Mouse (Mus musculus) frontal cortex, adult (tissue): ENCODE data around the gene Tnr.

Source experiments
- ATAC-seq: cut with Nextera tagmentation; 2 replicates; pipeline ENCODE4 v1.9.2; 2017; ENCODE audit warnings: mild to moderate bottlenecking, moderate library complexity, mixed read lengths; ENCODE audit not compliant: low TSS enrichment

Tnr gene

DNA sequence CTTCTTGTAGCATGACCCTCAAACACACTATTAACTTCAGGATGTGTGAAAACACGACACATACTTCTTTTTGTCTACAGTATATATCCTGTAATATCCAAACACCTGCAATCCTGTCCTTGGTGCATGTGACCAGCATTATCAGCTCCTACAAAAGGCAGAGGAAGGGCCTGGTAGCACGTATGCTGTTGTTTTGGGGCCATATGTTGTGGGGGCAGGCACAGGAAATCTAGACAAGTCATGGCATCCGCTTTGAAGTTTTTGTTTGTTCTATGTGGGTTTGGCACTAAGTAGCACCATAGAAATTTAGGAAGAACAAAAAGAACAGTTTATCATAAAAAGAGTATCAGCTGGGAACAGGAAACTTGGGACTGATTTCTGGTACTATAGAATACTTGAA is 105.5 kb downstream of the Tnr start:
- ATAC-seq = no peak

DNA sequence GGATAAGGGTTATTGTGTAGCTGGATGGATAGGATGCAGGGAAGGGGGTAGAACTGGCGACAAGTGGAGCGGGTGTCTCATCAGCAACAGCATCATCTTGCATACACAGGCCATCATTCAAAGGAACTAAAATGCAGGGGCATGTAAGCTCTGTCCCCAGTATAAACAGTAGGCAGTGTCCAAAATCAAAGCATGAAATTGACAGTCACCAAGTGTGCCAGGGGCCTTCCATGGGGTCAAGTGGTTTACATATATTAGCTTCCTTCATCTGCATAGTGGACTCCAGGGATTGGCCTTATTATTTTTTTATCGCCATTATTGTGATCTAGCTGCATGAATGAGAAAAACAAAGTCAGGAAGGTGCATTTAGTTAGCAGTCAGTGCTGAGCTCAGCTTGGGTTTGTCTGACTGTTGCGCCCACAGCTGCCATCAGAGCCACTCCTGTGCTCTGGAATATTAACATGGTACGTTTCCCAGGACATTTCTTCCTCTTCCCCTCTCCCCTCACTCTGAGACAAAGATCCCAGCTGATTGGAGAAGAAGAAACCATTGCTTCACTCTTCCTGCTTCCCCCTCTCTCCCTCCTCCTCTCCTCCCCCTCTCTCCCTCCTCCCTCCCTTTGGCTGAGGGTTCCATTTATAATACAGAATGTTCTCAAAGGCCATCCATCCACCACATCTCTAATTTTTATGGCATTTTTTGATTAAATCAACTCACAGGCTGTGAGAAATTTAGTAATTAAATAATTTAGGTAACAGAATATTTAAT is 106.4 kb downstream of the Tnr start:
- no peak for ATAC-seq

DNA sequence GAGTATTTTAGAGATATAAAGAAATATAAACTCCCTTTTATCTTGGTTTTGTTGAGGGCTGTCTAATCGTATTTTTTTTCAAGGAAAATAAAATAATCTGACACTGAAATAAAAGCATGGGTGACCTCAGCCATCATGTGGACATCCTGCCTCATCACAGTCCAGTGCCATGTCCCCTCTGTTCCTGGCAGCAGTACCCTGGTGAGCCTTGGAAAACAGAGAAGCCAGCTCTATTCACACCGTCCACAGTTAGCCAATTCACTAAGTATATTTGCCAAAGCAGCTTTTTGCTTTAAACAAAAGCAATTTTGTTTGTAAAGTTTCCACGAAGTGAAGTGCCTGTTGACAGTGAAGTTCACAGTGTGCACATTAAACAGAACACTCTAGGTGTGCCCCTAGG is 109.0 kb downstream of the Tnr start:
- ATAC-seq = no peak

DNA sequence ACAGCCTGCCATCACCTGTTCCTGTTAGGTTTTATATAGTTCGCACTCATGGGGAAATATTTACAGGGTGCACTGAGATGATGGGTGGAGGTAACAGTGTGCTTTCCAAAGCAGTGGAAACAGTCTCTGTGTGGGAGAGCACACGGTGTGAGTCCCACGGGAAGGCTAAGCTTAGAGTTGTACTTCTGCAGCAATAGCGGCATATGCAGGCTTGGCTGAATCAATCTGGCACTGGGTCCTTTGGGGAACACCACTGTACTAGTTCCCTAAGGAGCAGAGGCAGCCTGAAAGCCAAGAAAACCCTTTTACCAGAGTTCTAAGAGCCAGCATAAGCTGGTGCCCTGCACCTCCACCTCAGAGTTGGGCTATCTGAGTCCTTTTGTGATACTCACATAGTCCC is 115.8 kb downstream of the Tnr start:
- peak; percentile 94 for ATAC-seq

DNA sequence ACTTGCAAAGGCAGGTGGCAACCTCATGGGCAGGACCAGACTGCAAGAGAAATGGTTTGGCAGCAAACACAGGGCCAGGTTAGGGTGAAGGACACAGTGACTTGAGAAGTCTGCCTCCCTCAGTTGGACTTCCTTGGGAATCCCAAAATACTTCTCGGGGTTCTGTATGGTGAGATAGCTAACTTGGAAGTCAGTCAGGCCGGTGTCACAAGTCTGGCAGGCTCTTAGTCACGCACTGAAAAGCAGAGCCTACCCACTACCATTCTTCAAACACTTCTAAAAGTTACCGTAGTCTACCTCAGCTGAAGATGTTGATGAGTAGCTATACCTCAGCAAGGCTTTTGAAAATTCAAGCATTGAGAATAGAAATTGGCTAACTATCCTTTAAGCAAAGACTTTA is 122.2 kb downstream of the Tnr start:
- peak; percentile 69 for ATAC-seq

DNA sequence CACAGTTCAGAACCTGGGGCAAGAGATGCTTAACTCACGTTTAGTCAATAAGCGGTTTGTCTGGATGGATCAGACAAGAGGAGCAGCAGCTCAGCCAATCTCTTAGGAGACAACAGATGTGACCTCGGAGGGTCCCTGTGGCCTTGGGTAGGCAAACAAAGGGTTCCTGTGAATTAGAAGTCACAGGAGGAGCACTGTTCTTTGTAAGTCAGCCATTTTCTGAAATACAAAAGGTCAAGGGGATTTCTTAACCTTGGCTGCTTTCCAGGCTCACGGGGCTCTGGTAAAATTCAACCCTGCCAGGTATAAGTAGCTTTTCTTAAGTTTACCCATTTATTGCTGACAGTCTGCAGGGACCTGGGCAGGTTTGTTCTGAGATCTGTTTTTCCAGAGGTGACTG is 126.9 kb downstream of the Tnr start:
- no peak for ATAC-seq

DNA sequence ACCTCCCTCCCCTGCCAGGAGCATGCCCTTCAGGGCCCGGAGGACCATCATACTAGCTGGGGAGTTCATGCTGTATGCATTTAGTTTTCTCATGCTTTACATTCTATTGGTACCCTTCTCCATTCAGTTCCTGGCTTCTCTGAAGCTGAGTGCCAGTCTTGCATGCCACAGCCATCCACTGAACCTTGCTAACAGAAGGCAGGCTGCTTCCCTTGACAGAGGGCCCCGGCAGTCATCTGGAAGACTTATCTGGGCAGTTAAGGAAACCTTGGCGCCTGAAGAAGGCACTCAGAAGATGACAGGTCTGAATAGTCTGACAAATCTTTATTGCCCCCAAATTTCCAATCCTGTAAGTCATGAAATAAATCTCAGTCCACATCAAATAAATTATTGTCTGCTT is 131.7 kb downstream of the Tnr start:
- no peak for ATAC-seq

DNA sequence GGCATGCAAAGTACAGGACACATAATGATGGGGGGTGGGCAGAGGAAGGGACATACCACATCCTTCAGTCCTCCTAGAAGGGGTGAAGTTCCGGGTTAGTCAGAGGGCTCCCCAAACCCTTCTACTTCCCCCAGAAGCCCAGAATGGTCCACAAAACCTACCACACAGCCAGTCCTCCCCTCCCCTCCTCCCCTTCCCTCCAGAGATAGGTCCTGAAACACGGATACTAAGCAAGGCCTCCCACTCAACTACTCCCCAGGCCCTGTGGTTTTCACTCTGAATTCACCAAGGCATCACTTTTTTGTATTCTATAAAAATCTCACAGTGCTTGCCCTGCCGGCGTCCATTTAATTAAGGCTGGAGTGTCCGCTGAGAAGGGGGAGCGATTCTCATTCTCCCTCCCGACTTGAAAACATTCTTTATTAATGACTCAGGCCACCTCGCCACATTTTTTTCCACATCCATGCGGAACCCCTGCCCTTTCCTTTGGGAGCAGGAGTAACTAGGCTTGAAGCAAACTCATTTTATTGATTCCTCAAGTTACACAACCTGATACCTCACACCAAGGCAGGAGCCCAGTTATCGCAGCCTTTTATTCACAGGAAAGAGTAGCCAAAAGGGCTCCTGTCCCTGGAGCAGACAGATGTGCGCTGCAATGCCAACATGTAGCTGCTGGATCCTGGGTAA is 134.4 kb downstream of the Tnr start:
- no peak for ATAC-seq

DNA sequence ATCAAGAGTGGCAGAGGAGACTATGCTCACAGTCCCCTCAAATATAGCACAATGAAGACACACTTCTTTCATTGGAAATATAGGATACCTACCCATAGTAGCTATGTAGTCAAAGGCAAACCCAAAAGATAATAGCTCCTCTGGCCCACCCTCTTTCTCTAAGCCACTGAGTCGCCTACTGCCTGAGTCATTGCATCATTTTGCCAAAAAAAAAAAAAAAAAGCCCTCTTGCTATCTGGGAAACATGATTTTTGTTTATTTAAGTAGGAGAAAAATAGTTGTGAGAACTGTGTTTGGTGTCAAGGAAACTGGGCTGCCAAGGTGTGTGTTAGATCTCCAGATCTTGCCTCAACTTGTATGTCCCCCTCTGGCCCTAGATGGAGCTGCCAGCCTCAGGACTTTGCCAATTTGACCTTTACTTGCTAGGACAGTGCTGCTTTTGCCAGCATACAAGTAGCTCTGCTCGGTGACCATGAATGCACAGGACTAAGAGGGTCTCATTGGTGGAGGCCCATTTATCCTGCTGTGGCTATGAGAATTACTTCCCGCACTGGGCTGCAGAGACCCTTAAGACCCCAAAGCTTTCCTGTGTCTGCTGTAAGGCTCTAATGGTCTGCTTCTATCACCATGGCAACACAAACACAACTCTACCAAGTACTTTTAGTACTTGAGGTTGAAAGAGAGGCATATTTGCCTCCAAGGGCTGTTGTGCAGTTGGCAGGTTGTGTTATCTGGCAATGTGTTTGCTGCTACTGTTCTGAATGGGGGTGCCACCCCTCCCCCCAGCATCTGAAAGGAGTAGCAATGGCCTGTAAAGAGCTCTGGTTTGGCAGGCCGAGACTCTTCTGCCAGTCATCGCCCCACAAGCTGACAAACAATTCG is 137.3 kb downstream of the Tnr start:
- ATAC-seq = no peak

DNA sequence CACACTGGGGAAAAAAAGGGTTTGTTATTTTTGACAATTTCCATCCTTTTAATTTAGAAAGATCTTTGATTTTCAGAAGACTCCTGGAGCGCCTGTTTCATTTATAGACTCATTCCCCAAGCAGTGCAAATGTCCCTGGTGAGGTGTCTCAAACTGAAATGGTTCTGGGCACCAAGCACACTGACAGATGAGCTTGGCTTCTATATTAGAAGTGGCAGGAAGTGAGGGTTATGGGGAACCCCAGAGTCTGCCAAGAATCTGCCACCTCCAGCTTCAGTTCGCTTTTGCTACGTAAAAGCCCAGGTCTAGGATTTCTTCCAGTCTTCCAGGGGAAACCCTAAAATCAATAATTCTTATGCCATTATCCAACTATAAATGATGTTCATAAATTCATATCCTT is 140.9 kb downstream of the Tnr start:
- peak; percentile 66; the same call in 1 of the 2 replicates for ATAC-seq

DNA sequence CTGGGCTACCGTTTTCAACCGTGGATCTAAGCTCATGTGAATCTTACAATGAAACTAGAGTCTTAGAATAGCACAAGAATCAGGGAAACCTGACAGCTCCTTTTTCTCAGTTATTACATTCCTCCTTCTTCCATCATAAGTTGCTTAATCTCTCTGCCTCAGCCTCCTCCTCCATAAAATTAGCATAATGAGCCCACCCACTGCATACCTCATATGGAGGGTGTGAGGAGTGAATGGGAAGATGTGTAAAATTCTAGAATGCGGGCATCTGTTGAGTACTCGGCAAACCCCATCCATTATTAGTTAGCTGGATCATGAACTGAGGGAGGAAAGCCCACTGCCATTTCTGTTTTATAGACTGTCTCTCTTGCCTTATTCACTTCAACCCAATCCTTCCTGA is 141.4 kb downstream of the Tnr start:
- ATAC-seq = peak; percentile 81

DNA sequence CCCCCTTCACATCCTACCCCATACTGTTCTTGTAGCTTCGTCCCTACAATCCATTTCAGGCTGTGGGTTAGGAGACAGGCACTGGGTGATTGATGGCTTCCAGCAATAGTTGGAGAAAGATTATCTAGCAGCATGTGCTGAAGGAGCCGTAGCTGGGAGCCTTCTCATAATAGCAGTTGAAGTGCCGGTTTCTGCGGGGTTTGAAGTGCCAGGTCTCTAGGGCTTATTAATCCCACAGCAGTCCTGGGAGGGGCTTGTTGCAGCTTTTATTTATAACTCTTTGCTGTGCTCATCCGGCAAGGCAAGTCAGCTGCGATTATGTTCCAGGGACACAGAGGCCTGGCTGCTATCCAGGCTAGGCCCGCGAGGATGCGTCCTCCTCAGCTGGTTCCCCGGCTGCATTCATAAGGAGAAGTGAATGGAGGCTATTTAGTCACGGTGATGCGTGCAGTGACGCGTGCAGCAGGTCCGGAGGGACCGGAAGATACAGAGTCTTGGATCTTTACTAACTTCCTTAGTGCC is 147.1 kb downstream of the Tnr start:
- peak; percentile 86 for ATAC-seq

DNA sequence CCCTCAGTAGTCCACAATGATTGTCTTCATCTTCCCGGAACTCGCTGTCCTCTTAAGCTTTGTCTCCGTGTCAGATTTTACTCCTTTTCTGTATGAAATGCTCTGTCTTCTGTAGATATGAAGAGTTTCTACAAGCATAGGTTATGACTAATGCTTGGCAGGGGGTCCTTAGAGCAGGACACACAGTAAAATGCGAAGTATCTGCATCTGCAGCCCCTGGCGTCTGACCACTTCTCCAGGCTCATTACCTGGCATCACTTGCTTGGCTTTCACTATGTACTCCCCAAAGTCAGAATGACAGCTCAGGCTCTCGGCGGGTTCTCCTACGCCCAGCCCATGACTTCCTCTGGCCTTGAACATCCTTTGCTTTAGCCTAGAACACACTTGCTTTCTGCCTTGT is 147.6 kb downstream of the Tnr start:
- ATAC-seq = no peak

DNA sequence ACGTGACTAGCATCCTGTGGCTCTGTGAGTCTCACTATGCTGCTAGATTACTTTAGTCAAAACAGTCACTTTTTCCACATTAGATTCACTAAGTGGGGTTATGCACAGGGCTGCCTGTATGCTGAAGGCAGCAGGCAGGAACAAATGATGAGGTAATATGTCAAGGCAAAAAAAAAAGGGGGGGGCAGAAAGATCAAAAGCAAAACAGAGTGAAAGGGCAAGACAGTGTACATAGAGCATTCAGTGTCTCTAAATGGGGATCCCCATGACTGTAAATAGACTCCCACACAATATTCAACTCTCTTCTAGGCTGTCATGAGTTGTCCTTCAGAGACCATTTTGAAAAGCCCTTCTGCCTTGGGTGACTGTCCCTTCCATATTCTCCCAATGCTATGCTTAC is 150.7 kb downstream of the Tnr start:
- ATAC-seq = no peak

DNA sequence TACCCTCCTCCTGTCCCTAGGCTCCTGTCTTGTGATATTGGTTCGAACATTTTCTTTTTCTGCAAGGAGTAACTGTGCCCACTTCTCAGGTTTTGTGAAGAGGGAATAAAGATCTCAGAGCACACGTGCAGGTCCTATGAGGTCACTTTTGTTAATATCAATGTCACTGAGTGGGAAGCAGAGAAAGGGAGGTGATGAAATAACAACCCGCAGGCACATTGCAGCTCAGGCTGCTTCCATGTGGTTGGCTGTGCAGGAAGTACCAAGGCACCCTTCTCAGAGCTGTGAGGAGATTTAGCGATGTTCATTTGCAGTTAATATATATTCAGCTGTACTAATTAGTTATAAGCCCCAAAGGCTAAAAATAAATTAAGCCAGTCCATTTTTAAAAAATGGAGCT is 151.9 kb downstream of the Tnr start:
- no peak for ATAC-seq

DNA sequence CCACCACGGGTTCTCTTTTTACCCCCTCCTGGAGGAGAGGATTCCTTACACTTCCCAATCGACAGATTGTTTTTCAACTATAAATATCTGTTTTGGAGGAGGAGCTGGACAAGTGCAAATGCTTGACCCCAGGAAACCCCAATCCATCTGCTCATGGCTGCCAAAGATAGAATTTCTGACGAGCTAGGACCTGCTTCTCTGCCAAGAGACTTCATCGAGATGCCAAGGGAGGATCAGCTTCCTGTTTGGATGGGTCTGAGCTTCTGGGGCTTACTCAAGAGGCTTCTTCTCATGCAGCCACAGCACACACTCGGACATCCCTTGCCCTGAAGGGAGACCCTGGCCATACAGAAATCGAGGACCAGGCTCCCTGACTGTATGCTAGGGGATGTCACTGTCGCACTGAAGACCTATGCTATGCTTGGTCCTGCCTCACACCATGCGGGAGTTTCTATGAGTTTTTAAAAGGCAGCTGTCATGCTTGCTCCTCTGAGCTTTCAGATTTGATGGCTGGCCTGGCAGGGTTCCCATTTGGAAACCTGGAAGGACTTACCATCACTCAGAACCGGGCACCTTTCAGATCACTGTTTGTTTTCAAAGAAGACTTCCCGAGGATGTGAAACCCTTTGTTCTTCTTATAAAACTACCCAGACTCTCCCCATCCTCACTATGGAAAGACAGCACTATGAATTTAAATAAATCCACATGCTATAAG is 154.8 kb downstream of the Tnr start:
- ATAC-seq = peak; percentile 36; the same call in 1 of the 2 replicates

DNA sequence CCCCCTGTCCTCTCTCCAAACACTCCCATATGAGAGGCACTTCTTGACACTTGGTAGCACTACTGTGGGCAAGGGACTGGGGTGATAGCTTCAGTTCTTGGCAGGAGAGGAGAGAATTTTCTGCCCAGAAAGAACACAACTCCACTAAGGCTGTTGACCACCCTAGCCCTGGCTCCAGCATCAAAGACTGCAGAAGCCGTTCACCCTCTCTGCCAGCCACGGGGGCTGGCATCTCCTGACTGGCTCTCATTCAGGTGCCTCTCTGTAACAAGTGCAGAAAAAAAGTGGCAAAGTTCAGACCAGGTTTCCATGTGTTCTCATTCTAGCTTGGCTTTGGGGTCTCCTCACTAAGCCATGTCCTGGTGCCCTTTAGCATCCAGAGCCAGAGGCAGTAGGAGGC is 157.7 kb downstream of the Tnr start:
- ATAC-seq = no peak

DNA sequence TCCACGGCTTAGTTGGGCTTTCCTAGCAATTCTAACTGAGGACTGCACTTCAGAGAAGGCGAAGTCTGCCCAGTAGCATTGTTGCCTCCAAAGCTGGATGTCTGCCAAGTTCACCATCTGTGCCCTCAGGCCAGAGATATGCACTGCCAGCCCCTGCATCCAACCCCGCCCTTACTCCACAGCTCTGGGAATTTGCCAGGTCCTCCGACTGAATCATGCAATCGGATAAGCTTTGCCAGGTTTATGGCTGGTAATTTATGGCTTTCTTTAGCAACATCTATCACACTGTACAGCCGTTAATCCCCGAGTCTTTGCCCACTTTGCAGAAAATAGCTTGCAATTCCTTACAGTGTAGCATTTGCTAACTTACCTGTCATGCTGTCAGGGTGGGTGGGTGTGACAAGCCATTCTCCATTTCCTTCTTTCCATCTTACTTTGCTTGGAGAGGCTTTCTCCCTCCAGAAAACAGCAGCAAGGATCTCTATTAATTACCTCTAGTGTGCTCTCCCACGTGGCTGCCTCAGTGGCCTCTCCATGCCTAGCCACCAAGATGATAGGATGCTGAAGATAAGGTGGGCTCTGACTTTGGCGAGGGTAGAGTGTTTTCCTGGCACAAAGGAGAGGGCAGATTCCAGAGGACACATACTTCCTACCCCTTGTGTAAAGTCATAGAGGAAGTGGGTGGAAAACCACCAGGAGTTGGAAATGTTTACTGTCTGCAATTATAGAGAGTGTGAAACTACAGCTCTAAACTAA is 163.1 kb downstream of the Tnr start:
- peak; percentile 25; the same call in 1 of the 2 replicates for ATAC-seq

DNA sequence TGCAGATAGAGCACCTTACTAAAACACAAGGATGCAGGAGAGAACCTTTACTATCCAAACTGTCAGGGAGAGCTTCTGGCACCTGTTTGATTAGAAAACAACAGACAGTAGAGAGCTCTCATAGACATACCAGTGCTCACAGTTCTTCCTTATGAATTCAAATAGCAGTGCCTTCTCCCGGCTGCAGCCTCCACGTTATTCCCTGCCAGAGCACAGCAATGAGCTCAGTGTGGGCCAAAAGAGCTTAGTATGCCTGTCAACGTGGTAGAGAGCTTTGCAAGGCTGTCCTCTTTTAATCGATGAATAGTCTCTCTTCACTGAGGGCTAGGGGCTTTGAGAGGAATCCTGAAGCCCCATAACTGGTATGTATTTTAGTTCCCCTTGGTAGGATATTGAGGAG is 173.1 kb downstream of the Tnr start:
- ATAC-seq = peak; percentile 78; the same call in 1 of the 2 replicates

DNA sequence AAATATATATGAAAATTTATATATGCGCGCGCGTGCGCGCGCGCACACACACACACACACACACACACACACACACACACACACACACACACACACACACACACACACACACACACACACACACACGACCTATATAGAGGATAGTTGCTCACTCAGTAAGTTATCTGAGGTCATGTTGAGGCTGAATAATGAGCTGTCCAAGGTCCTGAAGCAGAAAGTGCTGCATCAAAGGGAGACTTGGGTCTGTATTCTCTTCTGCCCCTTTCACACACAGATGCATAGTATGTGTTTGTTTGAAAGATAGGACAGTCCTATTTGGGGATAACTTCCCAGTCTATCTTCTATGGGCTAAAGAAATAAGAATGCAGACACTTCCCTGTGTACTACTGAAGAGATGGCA is 178.5 kb downstream of the Tnr start:
- ATAC-seq = no peak

DNA sequence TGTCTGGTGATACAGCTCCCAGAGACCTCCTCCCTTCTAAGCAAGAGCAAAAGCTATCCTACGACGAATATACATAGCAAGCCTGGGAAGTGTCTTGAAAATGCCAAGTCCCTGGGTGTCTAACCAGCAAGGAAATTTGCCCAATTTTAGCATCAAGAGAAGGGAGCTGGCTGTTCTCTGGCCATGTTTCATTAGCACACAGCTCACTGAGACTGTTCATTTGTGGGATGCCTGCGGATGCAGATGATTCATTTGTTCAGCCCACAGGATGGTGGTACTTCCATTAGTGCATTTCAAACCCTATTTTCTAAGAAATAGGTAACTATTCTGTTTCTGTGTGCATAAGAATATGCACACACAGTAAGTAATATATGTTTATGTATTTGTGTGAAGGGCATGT is 181.4 kb downstream of the Tnr start:
- ATAC-seq = peak; percentile 82; the same call in 1 of the 2 replicates
